Mouse (Mus musculus): ENCODE results near the gene Fastkd1. TPM values are rescaled to one million over a fixed set of nuclear protein-coding genes. Genes with fewer than 3 reads are reported as not detected.

Fastkd1 gene
- 14.4 and 14.8 TPM in 2 replicates for polyA plus RNA-seq (2015; fragmentation: Nextera tagmentation; extraction: Ambion mirVana)

- Histone ChIP-seq H3K4me3 (peak within 1 kb of the TSS; percentile 66), H3K9me3 (no peaks in the 10 kb centered on the region), H3K27me3 (peaks cover 6% of the 10 kb centered on the region), H3K9ac (peak within 1 kb of the TSS; percentile 84), H3K36me3 (peaks cover 12% of the 10 kb centered on the region), H3K4me1 (replicated peaks) (peaks cover 10% of the 10 kb centered on the region), H3K4me2 (peak within 1 kb of the TSS; percentile 84), H3K27ac (replicated peaks) (peak within 1 kb of the TSS; percentile 30; the same call in 1 of the 2 replicates)
- 1% methylated on average over 39 of the region's 39 CpGs for WGBS
- peak; percentile 100 for ATAC-seq (ENCODE audit: low read depth)
These were observed at the start of gene Fastkd1 for GRCm38 (mm10) chr2:69712981-69713625. Fastkd1 (minus strand) TSS chr2:69713516.

GRCm38 (mm10) chr2:69760980-69761379, 47.7 kb upstream of the Fastkd1 start:
- ATAC-seq (ENCODE audit: low read depth), result peak; percentile 72
- Histone ChIP-seq H3K9me3 (no peaks in the 10 kb centered on the region), H3K27ac (replicated peaks) (peak overlapping the region; percentile 33; the same call in 1 of the 2 replicates), H3K4me1 (replicated peaks) (peaks cover 15% of the 10 kb centered on the region; the same call in 1 of the 2 replicates), H3K4me2 (no peak overlapping the region), H3K4me3 (no peak overlapping the region), H3K9ac (no peak overlapping the region), H3K27me3 (no peaks in the 10 kb centered on the region), H3K36me3 (no peaks in the 10 kb centered on the region)
- WGBS, result 22% methylated on average over 5 of the region's 5 CpGs

GRCm38 (mm10) chr2:69745091-69745490, 31.8 kb upstream of the Fastkd1 start:
- WGBS, result 85% methylated on average over 1 of the region's 1 CpGs
- Histone ChIP-seq H3K27ac (replicated peaks) (no peak overlapping the region), H3K9ac (no peak overlapping the region), H3K4me1 (replicated peaks) (no peaks in the 10 kb centered on the region), H3K27me3 (no peaks in the 10 kb centered on the region), H3K4me2 (no peak overlapping the region), H3K9me3 (no peaks in the 10 kb centered on the region), H3K36me3 (peaks cover 70% of the 10 kb centered on the region), H3K4me3 (no peak overlapping the region)
- no peak for ATAC-seq (ENCODE audit: low read depth)

- H3K27me3 ChIP-seq, result peaks cover 18% of the 10 kb centered on the region; the same call in 1 of the 2 replicates
- peak overlapping the region; percentile 77 for H3K4me3 ChIP-seq
- peak overlapping the region; percentile 69 for H3K4me2 ChIP-seq
- peak overlapping the region; percentile 84 for H3K9ac ChIP-seq
- no peaks in the 10 kb centered on the region for H3K36me3 ChIP-seq
- peaks cover 20% of the 10 kb centered on the region for H3K4me1 ChIP-seq (replicated peaks)
- ATAC-seq (ENCODE audit: low read depth), result no peak
- H3K9me3 ChIP-seq, result no peaks in the 10 kb centered on the region
- 1% methylated on average over 13 of the region's 13 CpGs for WGBS
- H3K27ac ChIP-seq (replicated peaks), result peak overlapping the region; percentile 91
These were observed 10.2 kb upstream of the Fastkd1 start for GRCm38 (mm10) chr2:69723519-69723825.

GRCm38 (mm10) chr2:69722650-69723518, 9.6 kb upstream of the Fastkd1 start:
- Histone ChIP-seq H3K36me3 (no peaks in the 10 kb centered on the region), H3K4me3 (peak overlapping the region; percentile 77), H3K4me1 (replicated peaks) (peaks cover 20% of the 10 kb centered on the region), H3K4me2 (peak overlapping the region; percentile 69), H3K27ac (replicated peaks) (peak overlapping the region; percentile 91), H3K9ac (peak overlapping the region; percentile 84), H3K27me3 (peaks cover 18% of the 10 kb centered on the region; the same call in 1 of the 2 replicates), H3K9me3 (no peaks in the 10 kb centered on the region)
- under 1% methylated on average over 90 of the region's 91 CpGs for WGBS
- ATAC-seq (ENCODE audit: low read depth), result peak; percentile 96

GRCm38 (mm10) chr2:69722273-69722649, 8.9 kb upstream of the Fastkd1 start, which contains the start of gene Ppig:
Ppig (plus strand) TSS chr2:69722545.
- 6% methylated on average over 12 of the region's 12 CpGs for WGBS
- H3K9me3 ChIP-seq, result no peaks in the 10 kb centered on the region
- H3K9ac ChIP-seq, result peak within 1 kb of the TSS; percentile 84
- H3K4me3 ChIP-seq, result peak within 1 kb of the TSS; percentile 77
- H3K4me1 ChIP-seq (replicated peaks), result peaks cover 20% of the 10 kb centered on the region
- H3K27ac ChIP-seq (replicated peaks), result peak within 1 kb of the TSS; percentile 91
- ATAC-seq (ENCODE audit: low read depth), result peak; percentile 41
- peak within 1 kb of the TSS; percentile 69 for H3K4me2 ChIP-seq
- H3K27me3 ChIP-seq, result peaks cover 18% of the 10 kb centered on the region; the same call in 1 of the 2 replicates
- H3K36me3 ChIP-seq, result no peaks in the 10 kb centered on the region

GRCm38 (mm10) chr2:69719121-69719520, 5.8 kb upstream of the Fastkd1 start:
- Histone ChIP-seq H3K27ac (replicated peaks) (no peak overlapping the region), H3K4me1 (replicated peaks) (peaks cover 12% of the 10 kb centered on the region), H3K36me3 (no peaks in the 10 kb centered on the region), H3K4me2 (no peak overlapping the region), H3K27me3 (peaks cover 24% of the 10 kb centered on the region), H3K4me3 (no peak overlapping the region), H3K9me3 (no peaks in the 10 kb centered on the region), H3K9ac (no peak overlapping the region)
- 83% methylated on average over 1 of the region's 1 CpGs for WGBS
- ATAC-seq (ENCODE audit: low read depth), result no peak

- no peaks in the 10 kb centered on the region for H3K36me3 ChIP-seq
- no peaks in the 10 kb centered on the region for H3K9me3 ChIP-seq
- peaks cover 10% of the 10 kb centered on the region for H3K4me1 ChIP-seq (replicated peaks)
- H3K27ac ChIP-seq (replicated peaks), result no peak overlapping the region
- 81% methylated on average over 3 of the region's 3 CpGs for WGBS
- H3K27me3 ChIP-seq, result peaks cover 24% of the 10 kb centered on the region
- H3K9ac ChIP-seq, result no peak overlapping the region
- H3K4me3 ChIP-seq, result no peak overlapping the region
- H3K4me2 ChIP-seq, result no peak overlapping the region
- no peak for ATAC-seq (ENCODE audit: low read depth)
These were observed 3.2 kb upstream of the Fastkd1 start for GRCm38 (mm10) chr2:69716483-69716882.

DNA sequence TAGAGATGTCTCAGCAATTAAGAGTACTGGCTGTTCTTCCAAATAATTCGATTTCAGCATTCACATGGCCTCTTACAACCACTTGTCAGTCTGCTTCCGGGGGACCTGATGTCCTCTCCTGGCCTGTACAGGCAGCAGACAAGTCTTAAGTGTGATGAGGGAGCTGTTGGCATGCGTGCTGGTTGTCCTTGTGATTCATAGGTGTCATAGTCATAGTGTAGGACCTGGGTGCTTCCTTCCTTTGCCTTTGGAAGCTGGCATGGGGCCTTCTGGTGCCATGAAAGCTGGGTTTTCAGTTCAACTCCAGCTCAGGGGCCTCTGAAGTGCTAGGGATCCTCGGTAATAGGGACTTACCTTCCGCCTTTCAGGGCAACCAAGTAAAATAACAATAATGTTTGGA, 810 bp upstream of the Fastkd1 start:
- Histone ChIP-seq H3K27ac (replicated peaks) (no peak overlapping the region), H3K27me3 (peaks cover 6% of the 10 kb centered on the region), H3K4me1 (replicated peaks) (peaks cover 10% of the 10 kb centered on the region), H3K9ac (no peak overlapping the region), H3K36me3 (peaks cover 10% of the 10 kb centered on the region; the same call in 1 of the 2 replicates), H3K4me2 (no peak overlapping the region), H3K9me3 (no peaks in the 10 kb centered on the region), H3K4me3 (no peak overlapping the region)
- WGBS, result 83% methylated on average over 5 of the region's 5 CpGs
- ATAC-seq (ENCODE audit: low read depth), result no peak

DNA sequence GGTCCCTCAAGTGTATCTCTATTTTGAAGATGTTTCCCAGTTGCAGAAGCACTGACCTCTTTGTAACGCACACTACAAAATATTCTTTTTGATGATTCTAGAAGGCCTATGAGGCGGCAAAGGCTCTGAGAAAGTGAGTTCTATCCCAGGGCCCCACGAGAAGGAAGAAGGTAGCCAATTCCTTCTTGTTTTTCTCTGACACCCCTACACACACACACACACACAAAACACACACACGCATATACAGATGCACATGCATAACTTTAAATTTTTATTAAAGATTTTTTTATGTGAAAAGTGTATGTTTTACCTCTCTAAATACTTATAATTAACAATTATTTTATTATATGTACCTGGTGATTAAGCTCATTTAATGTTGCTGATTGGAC, 304 bp upstream of the Fastkd1 start:
- H3K9me3 ChIP-seq, result no peaks in the 10 kb centered on the region
- H3K9ac ChIP-seq, result no peak overlapping the region
- H3K4me1 ChIP-seq (replicated peaks), result peaks cover 10% of the 10 kb centered on the region
- peak overlapping the region; percentile 66 for H3K4me3 ChIP-seq
- WGBS, result 38% methylated on average over 4 of the region's 4 CpGs
- ATAC-seq (ENCODE audit: low read depth), result peak; percentile 73
- H3K36me3 ChIP-seq, result peaks cover 12% of the 10 kb centered on the region; the same call in 1 of the 2 replicates
- H3K27me3 ChIP-seq, result peaks cover 6% of the 10 kb centered on the region
- H3K4me2 ChIP-seq, result peak overlapping the region; percentile 84
- H3K27ac ChIP-seq (replicated peaks), result no peak overlapping the region

GRCm38 (mm10) chr2:69712171-69712570, 1.1 kb downstream of the Fastkd1 start:
- peaks cover 6% of the 10 kb centered on the region for H3K27me3 ChIP-seq
- ATAC-seq (ENCODE audit: low read depth), result no peak
- H3K9me3 ChIP-seq, result no peaks in the 10 kb centered on the region
- no peak overlapping the region for H3K27ac ChIP-seq (replicated peaks)
- H3K36me3 ChIP-seq, result peaks cover 16% of the 10 kb centered on the region
- H3K4me3 ChIP-seq, result no peak overlapping the region
- no peak overlapping the region for H3K9ac ChIP-seq
- WGBS, result 88% methylated on average over 14 of the region's 14 CpGs
- H3K4me1 ChIP-seq (replicated peaks), result peaks cover 10% of the 10 kb centered on the region
- peak overlapping the region; percentile 84 for H3K4me2 ChIP-seq

DNA sequence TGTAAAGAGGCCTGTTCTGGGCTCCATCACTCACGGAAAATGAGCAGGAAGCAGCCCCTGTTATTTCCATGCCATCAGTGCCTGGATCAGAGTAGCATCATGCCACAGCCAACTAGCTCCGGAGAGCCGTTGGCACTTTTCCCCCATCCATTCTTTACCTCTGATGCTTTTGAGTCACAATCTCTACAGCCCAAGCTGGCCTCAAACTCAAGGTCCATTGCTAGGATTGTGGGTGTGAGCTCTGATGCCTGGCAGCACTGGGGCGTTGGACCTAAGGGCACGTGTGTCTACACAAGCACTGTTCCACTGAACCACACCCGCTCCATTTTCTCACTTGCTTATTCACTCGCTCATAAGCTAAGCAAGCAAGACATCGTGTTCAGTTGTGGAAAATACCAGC, 12.9 kb downstream of the Fastkd1 start:
- no peak overlapping the region for H3K27ac ChIP-seq (replicated peaks)
- ATAC-seq (ENCODE audit: low read depth), result no peak
- H3K9me3 ChIP-seq, result peaks cover 5% of the 10 kb centered on the region; the same call in 1 of the 2 replicates
- H3K4me1 ChIP-seq (replicated peaks), result no peaks in the 10 kb centered on the region
- H3K4me3 ChIP-seq, result no peak overlapping the region
- 96% methylated on average over 8 of the region's 8 CpGs for WGBS
- no peak overlapping the region for H3K4me2 ChIP-seq
- H3K9ac ChIP-seq, result no peak overlapping the region
- peaks cover 81% of the 10 kb centered on the region for H3K36me3 ChIP-seq
- no peaks in the 10 kb centered on the region for H3K27me3 ChIP-seq

All from neural tube, embryonic 13.5 days (tissue).